Mouse (Mus musculus) G1E-ER4 (cell line): Measurements from ENCODE around the gene Pknox2. TPM values are rescaled to one million over a fixed set of nuclear protein-coding genes. Genes with fewer than 3 reads are reported as not detected.

Source experiments
- GATA1 ChIP-seq: IDR thresholded peaks from one replicate; pipeline ENCODE4 v1.8.0; 2012; ENCODE audit warnings: low read length, inconsistent platforms
- polyA plus RNA-seq: library from polyadenylated mRNA; stranded (reverse); fragments of >175 nt; gene quantifications from 2 replicates; pipeline ENCODE4 v1.2.3, GENCODE M21; 2012

Pknox2 gene
- polyA plus RNA-seq, 1 experiment = not detected

GRCm38 (mm10) chr9:36923753-36924152, 223.5 kb downstream of the Pknox2 start:
- TF ChIP-seq GATA1 = no peak

- no peak for TF ChIP-seq GATA1
Measured at GRCm38 (mm10) chr9:36921718-36922415, 225.3 kb downstream of the Pknox2 start.

- TF ChIP-seq GATA1 = no peak
Measured at GRCm38 (mm10) chr9:36919472-36919871, 227.7 kb downstream of the Pknox2 start.

GRCm38 (mm10) chr9:36918582-36918981, 228.6 kb downstream of the Pknox2 start:
- no peak for TF ChIP-seq GATA1

GRCm38 (mm10) chr9:36916915-36917314, 230.3 kb downstream of the Pknox2 start:
- TF ChIP-seq GATA1 = no peak

- no peak for TF ChIP-seq GATA1
Measured at GRCm38 (mm10) chr9:36916362-36916761, 230.8 kb downstream of the Pknox2 start.

GRCm38 (mm10) chr9:36905452-36905851, 241.8 kb downstream of the Pknox2 start:
- TF ChIP-seq GATA1 = no peak

- TF ChIP-seq GATA1 = no peak
Measured at GRCm38 (mm10) chr9:36900464-36900863, 246.7 kb downstream of the Pknox2 start.

- no peak for TF ChIP-seq GATA1
Measured at GRCm38 (mm10) chr9:36898560-36898959, 248.6 kb downstream of the Pknox2 start.

- no peak for TF ChIP-seq GATA1
Measured at GRCm38 (mm10) chr9:36895009-36895693, 252.1 kb downstream of the Pknox2 start.

- no peak for TF ChIP-seq GATA1
Measured at GRCm38 (mm10) chr9:36894242-36894641, 253.0 kb downstream of the Pknox2 start.

GRCm38 (mm10) chr9:36893413-36893990, 253.7 kb downstream of the Pknox2 start:
- TF ChIP-seq GATA1 = no peak

- TF ChIP-seq GATA1 = no peak
Measured at GRCm38 (mm10) chr9:36890552-36890951, 256.7 kb downstream of the Pknox2 start.

GRCm38 (mm10) chr9:36885237-36885636, 262.0 kb downstream of the Pknox2 start:
- no peak for TF ChIP-seq GATA1

- TF ChIP-seq GATA1 = no peak
Measured at GRCm38 (mm10) chr9:36883569-36883968, 263.6 kb downstream of the Pknox2 start.

- no peak for TF ChIP-seq GATA1
Measured at GRCm38 (mm10) chr9:36882034-36882745, 265.0 kb downstream of the Pknox2 start.

GRCm38 (mm10) chr9:36881615-36882014, 265.6 kb downstream of the Pknox2 start:
- TF ChIP-seq GATA1 = no peak
